Mouse (Mus musculus) adrenal gland, postnatal 10 days (tissue): ENCODE measurements around the gene Olfr1090. TPM values are rescaled to one million over a fixed set of nuclear protein-coding genes. Genes with fewer than 3 reads are reported as not detected.

Source experiments
- DNase-seq: peaks from one replicate; pipeline ENCODE4 v3.0.0; 2021; ENCODE audit warnings: mixed read lengths
- long read RNA-seq, 2 experiments: library from polyadenylated mRNA; stranded (forward); transcript quantifications; one replicate each; pipeline ENCODE4 v2.0.0; 2021
- total RNA-seq, 2 experiments: library from RNA; stranded (reverse); gene quantifications; 2 replicates each; pipeline ENCODE4 v1.2.3; 2021

Gene Olfr1090
- total RNA-seq = not detected
- long read RNA-seq, experiment 1 = 0 reads
- long read RNA-seq, experiment 2 = 0 reads

DNA sequence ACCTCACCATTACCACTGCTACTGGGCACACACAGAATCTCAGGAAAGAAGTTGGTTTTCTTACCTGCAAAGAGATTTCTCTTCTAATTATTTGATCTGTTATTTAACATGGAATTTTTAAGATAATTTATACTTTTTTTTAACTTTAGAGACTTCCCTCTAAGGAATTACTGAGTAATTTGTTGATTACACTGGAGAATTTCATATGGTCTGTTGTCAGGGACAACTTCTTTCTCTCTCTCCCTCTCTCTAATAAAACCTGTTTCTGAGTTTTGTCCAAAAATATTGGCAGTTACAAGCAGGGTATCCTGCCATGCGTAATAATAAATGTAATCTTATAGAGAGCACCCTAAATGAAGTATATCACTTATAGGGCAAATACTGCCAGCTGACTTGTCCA, at the start of gene Olfr1090:
Olfr1090 (minus strand) TSS at position 101 of the 400 bp plus-strand sequence.
- DNase-seq = no peak

DNA sequence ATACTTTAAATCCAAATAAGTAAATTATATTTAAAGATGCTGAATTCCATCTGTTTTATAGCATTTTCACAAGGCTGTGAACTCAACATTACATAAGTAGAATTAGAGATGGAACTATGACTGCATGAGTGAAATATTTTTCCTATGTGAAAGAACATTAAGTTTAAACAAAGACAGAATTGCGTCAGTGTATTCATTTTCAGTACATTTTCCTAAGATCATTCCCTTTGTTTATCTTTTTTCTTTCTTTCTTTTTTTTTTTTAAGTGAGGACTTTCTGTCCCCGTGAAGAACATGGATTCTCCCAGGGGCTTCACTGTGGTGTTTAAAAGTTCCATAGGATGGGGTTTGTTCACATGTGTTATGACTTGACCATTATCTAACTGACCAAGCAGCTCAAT, 23.4 kb upstream of the Olfr1090 start, which contains the start of gene Olfr1093:
Olfr1093 (plus strand) TSS at position 301 of the 400 bp plus-strand sequence.
- no peak for DNase-seq

- DNase-seq = no peak
These were observed 2.3 kb upstream of the Olfr1090 start for GRCm38 (mm10) chr2:86761050-86761449.

GRCm38 (mm10) chr2:86733601-86734000, 25.2 kb downstream of the Olfr1090 start, which contains the start of gene Olfr1089:
Gene Olfr1089, minus strand, starts transcription at chr2:86733701.
- DNase-seq = no peak

Other genes with a start within 250 kb of the Olfr1090 start
- gene Olfr1079, start 216.5 kb downstream of the Olfr1090 start, total RNA-seq = not detected
- gene Olfr1080, start 200.8 kb downstream of the Olfr1090 start, total RNA-seq = not detected
- not detected for gene Olfr1082, start 160.0 kb downstream of the Olfr1090 start, total RNA-seq
- gene Olfr1084, start 119.3 kb downstream of the Olfr1090 start, total RNA-seq = not detected
- not detected for gene Olfr1085, start 97.0 kb downstream of the Olfr1090 start, total RNA-seq
- gene Olfr1086, start 78.9 kb downstream of the Olfr1090 start, total RNA-seq = not detected
- not detected for gene Olfr1087, start 60.6 kb downstream of the Olfr1090 start, total RNA-seq
- not detected for gene Olfr1089, start 25.3 kb downstream of the Olfr1090 start, total RNA-seq
- gene Olfr1093, start 23.5 kb upstream of the Olfr1090 start, total RNA-seq = not detected
- not detected for gene Olfr141, start 51.0 kb upstream of the Olfr1090 start, total RNA-seq
- gene Olfr1094, start 65.7 kb upstream of the Olfr1090 start, total RNA-seq = not detected
- not detected for gene Olfr1095, start 92.7 kb upstream of the Olfr1090 start, total RNA-seq
- gene Gm13723, start 115.8 kb upstream of the Olfr1090 start, total RNA-seq = not detected
- not detected for gene Olfr1097, start 133.2 kb upstream of the Olfr1090 start, total RNA-seq
- not detected for gene Olfr1098, start 165.6 kb upstream of the Olfr1090 start, total RNA-seq
- not detected for gene Olfr1099, start 201.7 kb upstream of the Olfr1090 start, total RNA-seq
- not detected for gene Olfr1100, start 221.0 kb upstream of the Olfr1090 start, total RNA-seq
- not detected for gene Olfr1101, start 232.2 kb upstream of the Olfr1090 start, total RNA-seq
- gene Olfr1102, start 239.4 kb upstream of the Olfr1090 start, total RNA-seq = not detected